Mouse (Mus musculus) frontal cortex, postnatal 25 days (tissue): ENCODE data around the gene Slc30a10.
A peak's percentile ranks its signal among the peaks of the same experiment; 100 is the strongest.

Experiments
- DNase-seq, 2 experiments: peaks; one replicate each; pipeline ENCODE4 v3.0.0; 2022; ENCODE audit warnings: low spot score in 2 of 2

Gene Slc30a10

GRCm38 (mm10) chr1:185454575-185454954 lies at the start of gene Slc30a10:
Gene Slc30a10, plus strand, starts transcription at chr1:185454848.
- peak; percentile 20 to 35 for DNase-seq

- no peak for DNase-seq
These were observed 48.7 kb upstream of the Slc30a10 start for GRCm38 (mm10) chr1:185405921-185406320.

GRCm38 (mm10) chr1:185409831-185410230 lies 44.8 kb upstream of the Slc30a10 start:
- DNase-seq = no peak

GRCm38 (mm10) chr1:185418011-185418410 lies 36.6 kb upstream of the Slc30a10 start:
- DNase-seq = no peak

GRCm38 (mm10) chr1:185419805-185420204 lies 34.8 kb upstream of the Slc30a10 start:
- DNase-seq = no peak

- no peak for DNase-seq
These were observed 33.9 kb upstream of the Slc30a10 start for GRCm38 (mm10) chr1:185420776-185421175.

- DNase-seq = no peak
These were observed 28.1 kb upstream of the Slc30a10 start for GRCm38 (mm10) chr1:185426583-185426982.

- no peak for DNase-seq
These were observed 24.2 kb upstream of the Slc30a10 start for GRCm38 (mm10) chr1:185430488-185430887.

- no peak for DNase-seq
These were observed 23.2 kb upstream of the Slc30a10 start for GRCm38 (mm10) chr1:185431245-185431997.

GRCm38 (mm10) chr1:185431998-185432317 lies 22.7 kb upstream of the Slc30a10 start:
- no peak for DNase-seq

- DNase-seq = no peak
These were observed 21.5 kb upstream of the Slc30a10 start for GRCm38 (mm10) chr1:185433112-185433511.

- peak in 1 of 2 experiments; percentile 41 for DNase-seq
These were observed 15.6 kb upstream of the Slc30a10 start for GRCm38 (mm10) chr1:185438841-185439580.

- DNase-seq = no peak
These were observed 12.8 kb upstream of the Slc30a10 start for GRCm38 (mm10) chr1:185441703-185442472.

- no peak for DNase-seq
These were observed 5.7 kb upstream of the Slc30a10 start for GRCm38 (mm10) chr1:185448936-185449335.

- no peak for DNase-seq
These were observed 4.9 kb upstream of the Slc30a10 start for GRCm38 (mm10) chr1:185449727-185450126.

GRCm38 (mm10) chr1:185451077-185451476 lies 3.6 kb upstream of the Slc30a10 start:
- DNase-seq = no peak

- DNase-seq = no peak
These were observed 3.2 kb upstream of the Slc30a10 start for GRCm38 (mm10) chr1:185451495-185451894.

- DNase-seq = no peak
These were observed 2.2 kb upstream of the Slc30a10 start for GRCm38 (mm10) chr1:185452461-185452860.

GRCm38 (mm10) chr1:185454144-185454543 lies 504 bp upstream of the Slc30a10 start:
- no peak for DNase-seq

- DNase-seq = peak; percentile 23 to 29
These were observed 480 bp downstream of the Slc30a10 start for GRCm38 (mm10) chr1:185454955-185455701.

- DNase-seq = no peak
These were observed 1.7 kb downstream of the Slc30a10 start for GRCm38 (mm10) chr1:185456327-185456726.

GRCm38 (mm10) chr1:185460096-185460495 lies 5.4 kb downstream of the Slc30a10 start:
- no peak for DNase-seq
